Mouse (Mus musculus) neural tube, embryonic 15.5 days (tissue): ENCODE measurements around the gene Dnaaf3. TPM values are rescaled to one million over a fixed set of nuclear protein-coding genes. Genes with fewer than 3 reads are reported as not detected.

Experiments
- ATAC-seq: fragments of 200-750 bp; cut with Nextera tagmentation; 2 replicates; pipeline ENCODE4 v1.8.0; 2017; ENCODE audit warnings: mild to moderate bottlenecking, moderate TSS enrichment, moderate library complexity; ENCODE audit not compliant: low FRiP score
- H3K27ac ChIP-seq: fragments of 300-500 bp; sonication (generic); replicated peaks from 2 replicates; pipeline ENCODE4 v1.5.1; 2015; ENCODE audit warnings: mild to moderate bottlenecking, inconsistent platforms
- H3K27me3 ChIP-seq: fragments of 300-500 bp; sonication (generic); replicated peaks from 2 replicates; pipeline ENCODE4 v1.6.1; 2015; ENCODE audit warnings: inconsistent platforms
- H3K36me3 ChIP-seq: fragments of 300-500 bp; sonication (generic); 2 replicates; pipeline ENCODE4 v1.6.1; 2015; ENCODE audit warnings: inconsistent platforms
- H3K4me1 ChIP-seq: fragments of 300-500 bp; sonication (generic); 2 replicates; pipeline ENCODE4 v1.6.1; 2015; ENCODE audit warnings: inconsistent platforms
- H3K4me2 ChIP-seq: fragments of 300-500 bp; sonication (generic); 2 replicates; pipeline ENCODE4 v1.6.1; 2015; ENCODE audit warnings: inconsistent platforms, mild to moderate bottlenecking, moderate library complexity
- H3K4me3 ChIP-seq: fragments of 300-500 bp; sonication (generic); replicated peaks from 2 replicates; pipeline ENCODE4 v1.5.1; 2015; ENCODE audit warnings: mild to moderate bottlenecking, inconsistent platforms
- H3K9ac ChIP-seq: fragments of 300-500 bp; sonication (generic); replicated peaks from 2 replicates; pipeline ENCODE4 v1.6.1; 2015; ENCODE audit warnings: mild to moderate bottlenecking, inconsistent platforms
- H3K9me3 ChIP-seq: fragments of 300-500 bp; sonication (generic); replicated peaks from 2 replicates; pipeline ENCODE4 v1.6.1; 2016; ENCODE audit warnings: inconsistent platforms
- WGBS: fragments of 180-500 bp; shearing (Covaris S2); methylation state at CpG from one replicate; pipeline ENCODE4 v1.1.7; 2015; ENCODE audit warnings: mixed read lengths; 5-methylcytosine and 5-hydroxymethylcytosine counted together
- microRNA-seq: library from miRNA; unstranded; fragments of <30 nt; microRNA quantifications from one replicate; pipeline ENCODE4, GENCODE M21; 2017
- polyA plus RNA-seq: library from polyadenylated mRNA; unstranded; fragments of >200 nt; fragmentation: Nextera tagmentation; extraction: Ambion mirVana; gene quantifications from 2 replicates; pipeline ENCODE4 v1.2.1, GENCODE M21; 2015

Gene Dnaaf3
- polyA plus RNA-seq, 1 experiment from 2014 or later: 2.1 TPM

DNA sequence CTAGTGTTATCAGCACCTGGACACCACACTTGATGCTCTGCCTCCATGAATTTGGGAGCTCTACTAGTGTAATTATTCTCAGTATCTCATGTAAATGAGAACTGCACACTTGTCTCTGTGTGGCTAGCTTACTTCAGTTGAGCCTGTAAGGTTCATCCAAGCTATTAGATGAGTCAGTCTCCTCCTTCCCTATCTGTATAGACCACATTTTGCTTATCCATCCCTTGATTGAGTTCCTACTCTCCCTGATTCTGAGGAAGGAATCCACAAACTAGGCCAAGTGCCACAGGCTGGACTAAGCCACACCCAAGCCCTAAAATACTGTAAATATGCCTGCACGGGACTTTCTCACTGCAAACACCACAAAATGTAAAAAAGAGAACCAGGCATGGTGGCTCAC lies 38.3 kb downstream of the Dnaaf3 start:
- WGBS: 86% methylated on average over 1 of the region's 1 CpGs

GRCm38 (mm10) chr7:4492284-4493224 lies 39.7 kb downstream of the Dnaaf3 start:
- no peak for ATAC-seq
- H3K9me3 ChIP-seq: no peaks in the 10 kb centered on the region
- WGBS: 84% methylated on average over 13 of the region's 13 CpGs

More for the DNA sequence above, 38.3 kb downstream of the Dnaaf3 start:
- Histone ChIP-seq H3K27me3 (no peaks in the 10 kb centered on the region), H3K4me3 (no peak overlapping the region), H3K36me3 (peaks cover 52% of the 10 kb centered on the region), H3K9me3 (no peaks in the 10 kb centered on the region), H3K4me2 (no peak overlapping the region), H3K9ac (no peak overlapping the region), H3K27ac (no peak overlapping the region), H3K4me1 (peaks cover 27% of the 10 kb centered on the region)
- no peak for ATAC-seq

DNA sequence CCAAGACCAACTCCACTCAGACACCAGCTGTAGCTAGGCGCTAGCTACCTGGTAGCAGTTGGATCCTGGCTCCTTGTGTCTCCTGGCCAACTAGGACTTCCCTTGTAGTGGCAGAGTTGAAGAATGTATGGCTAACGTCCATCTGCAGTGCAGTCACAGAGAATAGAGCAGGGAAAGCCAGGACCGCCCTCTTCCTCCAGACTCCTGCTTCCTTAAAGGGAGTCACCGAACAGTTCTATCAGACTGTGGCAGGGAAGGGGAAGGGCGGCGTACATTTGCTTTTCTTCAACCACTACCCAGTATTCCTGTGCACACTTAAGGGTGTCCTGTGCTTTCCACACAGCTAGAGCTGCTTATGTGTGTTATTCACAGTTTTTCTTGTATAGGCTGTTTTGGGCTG lies 40.9 kb downstream of the Dnaaf3 start:
- H3K4me1 ChIP-seq: peaks cover 10% of the 10 kb centered on the region; the same call in 1 of the 2 replicates
- peaks cover 54% of the 10 kb centered on the region for H3K36me3 ChIP-seq
- no peaks in the 10 kb centered on the region for H3K27me3 ChIP-seq
- no peak overlapping the region for H3K4me2 ChIP-seq
- no peak overlapping the region for H3K27ac ChIP-seq
- 84% methylated on average over 6 of the region's 6 CpGs for WGBS
- no peak for ATAC-seq
- H3K9ac ChIP-seq: no peak overlapping the region
- H3K4me3 ChIP-seq: no peak overlapping the region
- no peaks in the 10 kb centered on the region for H3K9me3 ChIP-seq

More at GRCm38 (mm10) chr7:4492284-4493224, 39.7 kb downstream of the Dnaaf3 start:
- Histone ChIP-seq H3K36me3 (peaks cover 59% of the 10 kb centered on the region), H3K4me3 (no peak overlapping the region), H3K4me1 (peaks cover 14% of the 10 kb centered on the region), H3K4me2 (no peak overlapping the region), H3K27ac (no peak overlapping the region), H3K27me3 (no peaks in the 10 kb centered on the region), H3K9ac (no peak overlapping the region)

DNA sequence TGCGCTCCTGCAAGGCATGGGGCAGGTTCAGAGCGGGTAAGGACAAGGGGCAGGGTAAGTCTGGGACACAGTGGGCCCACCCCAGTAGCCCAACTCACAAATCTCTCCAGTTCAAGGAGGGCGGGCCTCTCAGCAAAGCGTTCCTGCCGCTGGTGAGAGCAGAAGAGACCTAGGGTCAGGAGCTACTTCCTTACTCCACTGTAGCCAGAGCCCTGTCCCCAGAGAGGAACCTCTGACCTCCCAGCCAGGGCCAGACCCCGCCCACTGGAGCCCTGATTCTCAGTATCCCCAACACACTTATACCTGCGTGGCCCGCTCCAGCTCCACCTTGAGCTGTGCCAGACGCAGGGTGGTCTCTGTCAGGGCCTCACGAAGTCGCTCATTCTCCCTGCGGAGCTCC lies 50.0 kb downstream of the Dnaaf3 start:
- Histone ChIP-seq H3K4me1 (peaks cover 25% of the 10 kb centered on the region), H3K9me3 (no peaks in the 10 kb centered on the region), H3K4me3 (no peak overlapping the region), H3K9ac (no peak overlapping the region), H3K4me2 (no peak overlapping the region), H3K27ac (no peak overlapping the region), H3K36me3 (peaks cover 65% of the 10 kb centered on the region), H3K27me3 (no peaks in the 10 kb centered on the region; the same call in 1 of the 2 replicates)
- ATAC-seq: no peak
- WGBS: 88% methylated on average over 12 of the region's 12 CpGs

DNA sequence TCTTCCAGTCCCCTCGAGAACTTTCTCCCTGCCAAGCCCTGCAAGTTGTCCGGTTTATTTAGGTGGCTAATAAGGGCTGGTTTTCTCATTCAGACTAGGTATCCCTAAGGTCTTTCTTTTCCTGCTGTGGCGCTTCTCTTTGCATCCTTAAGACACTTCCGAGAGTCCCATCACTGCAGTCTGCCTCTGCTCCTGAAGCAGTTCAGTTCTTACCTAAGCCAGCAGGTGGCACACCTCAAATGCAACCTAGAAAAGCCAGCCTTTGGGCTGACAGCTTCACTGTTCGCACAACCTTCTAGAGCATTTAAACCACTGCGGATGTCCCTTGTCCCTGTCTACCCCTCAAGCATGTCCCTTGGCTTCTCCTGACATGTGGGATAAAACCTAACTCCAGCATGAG lies 52.6 kb downstream of the Dnaaf3 start:
- Histone ChIP-seq H3K9ac (no peak overlapping the region), H3K36me3 (peaks cover 44% of the 10 kb centered on the region), H3K27me3 (peaks cover 16% of the 10 kb centered on the region), H3K27ac (no peak overlapping the region), H3K4me3 (no peak overlapping the region), H3K4me1 (peaks cover 25% of the 10 kb centered on the region), H3K9me3 (no peaks in the 10 kb centered on the region), H3K4me2 (peak overlapping the region; percentile 95; the same call in 1 of the 2 replicates)
- no peak for ATAC-seq
- WGBS: 34% methylated on average over 6 of the region's 6 CpGs

DNA sequence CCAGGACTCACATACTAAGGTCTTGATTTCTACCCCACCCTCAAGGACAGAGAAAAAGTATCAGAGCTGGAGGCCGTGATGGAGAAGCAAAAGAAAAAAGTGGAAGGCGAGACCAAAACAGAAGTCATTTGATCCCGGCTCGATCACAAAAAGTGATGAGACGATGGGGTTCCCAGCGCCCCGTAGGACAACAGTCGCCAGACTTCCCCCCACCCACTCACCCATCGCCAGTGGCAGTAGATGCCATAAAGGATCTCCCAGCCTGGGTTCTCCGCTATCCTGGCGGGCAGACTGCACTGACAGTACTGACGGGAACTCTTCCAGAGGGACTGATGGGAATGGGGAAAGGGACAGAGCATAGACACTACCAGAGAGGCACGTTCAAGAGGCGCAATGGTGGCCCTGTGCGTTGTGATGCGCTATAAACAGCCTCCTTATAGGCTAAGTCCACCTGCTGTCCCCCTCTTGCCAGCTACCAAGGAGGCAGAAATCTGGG lies 53.4 kb downstream of the Dnaaf3 start:
- Histone ChIP-seq H3K36me3 (peaks cover 36% of the 10 kb centered on the region), H3K9ac (peak overlapping the region; percentile 46), H3K4me3 (peak overlapping the region; percentile 43), H3K4me2 (peak overlapping the region; percentile 95), H3K9me3 (no peaks in the 10 kb centered on the region), H3K4me1 (peaks cover 25% of the 10 kb centered on the region), H3K27me3 (peaks cover 23% of the 10 kb centered on the region), H3K27ac (peak overlapping the region; percentile 46)
- WGBS: 2% methylated on average over 16 of the region's 16 CpGs
- peak; percentile 29; the same call in 1 of the 2 replicates for ATAC-seq

DNA sequence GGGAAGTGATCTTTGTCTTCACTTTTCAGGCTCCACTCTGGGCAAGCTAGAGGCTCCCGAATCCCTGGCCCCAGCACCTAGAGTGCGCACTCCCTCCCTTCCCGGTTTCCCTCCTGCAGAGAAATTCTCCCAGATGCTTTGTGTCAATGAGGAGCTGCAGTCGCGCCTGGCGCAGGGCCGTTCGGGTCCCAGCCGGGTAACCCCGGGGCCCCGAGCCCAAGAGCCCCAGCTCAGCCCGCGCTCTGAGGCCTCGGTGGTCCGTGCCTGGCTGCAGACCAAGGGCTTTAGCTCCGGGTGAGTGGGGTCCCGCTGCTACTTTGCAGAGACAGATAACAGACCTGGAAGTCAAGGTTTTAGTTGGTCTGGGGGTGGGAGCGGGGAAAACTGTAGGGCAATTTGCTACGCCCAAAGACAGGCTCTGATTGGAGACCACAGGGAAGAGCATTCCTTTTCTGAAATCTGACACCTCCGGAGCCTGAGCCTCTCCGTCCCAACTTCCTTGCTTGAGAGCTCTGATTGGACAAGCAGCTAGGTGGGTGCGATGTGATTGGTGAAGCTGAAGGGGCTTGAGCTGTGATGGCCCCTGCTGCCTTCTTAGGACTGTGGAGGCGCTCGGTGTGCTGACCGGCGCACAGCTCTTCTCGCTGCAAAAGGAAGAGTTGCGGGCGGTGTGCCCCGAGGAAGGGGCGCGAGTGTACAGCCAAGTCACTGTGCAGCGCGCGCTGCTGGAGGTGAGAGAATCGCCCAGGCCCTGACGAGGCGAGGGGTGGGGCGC lies 54.0 kb downstream of the Dnaaf3 start:
- H3K27ac ChIP-seq: peak overlapping the region; percentile 52

DNA sequence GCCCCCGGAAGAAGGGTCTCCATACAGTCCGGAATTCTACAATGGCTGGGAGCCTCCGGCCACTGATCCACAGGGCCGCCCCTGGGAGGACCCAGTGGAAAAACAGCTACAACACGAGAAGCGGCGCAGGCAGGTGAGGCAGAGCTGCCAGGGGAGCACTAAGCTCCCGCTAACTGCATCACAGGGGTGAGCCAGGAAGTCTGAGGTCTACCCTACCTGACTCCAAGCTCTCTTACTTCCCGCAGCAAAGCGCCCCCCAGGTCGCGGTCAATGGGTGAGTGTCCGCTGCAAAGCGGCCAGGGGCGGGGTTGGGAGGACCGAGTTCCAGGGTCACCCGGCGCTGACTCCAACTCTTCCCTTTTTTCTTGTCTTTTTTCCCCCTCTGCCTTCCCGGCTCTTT lies 58.3 kb downstream of the Dnaaf3 start:
- no peak for ATAC-seq
- no peak overlapping the region for H3K9ac ChIP-seq
- H3K27ac ChIP-seq: no peak overlapping the region
- H3K4me3 ChIP-seq: no peak overlapping the region
- no peaks in the 10 kb centered on the region for H3K36me3 ChIP-seq
- H3K4me2 ChIP-seq: no peak overlapping the region
- WGBS: 7% methylated on average over 19 of the region's 19 CpGs
- H3K27me3 ChIP-seq: peaks cover 49% of the 10 kb centered on the region
- peaks cover 34% of the 10 kb centered on the region for H3K4me1 ChIP-seq
- H3K9me3 ChIP-seq: no peaks in the 10 kb centered on the region

More for the DNA sequence above, 54.0 kb downstream of the Dnaaf3 start:
- peaks cover 29% of the 10 kb centered on the region for H3K27me3 ChIP-seq
- peak overlapping the region; percentile 46 for H3K9ac ChIP-seq
- H3K36me3 ChIP-seq: peaks cover 30% of the 10 kb centered on the region
- under 1% methylated on average over 39 of the region's 39 CpGs for WGBS
- H3K4me2 ChIP-seq: peak overlapping the region; percentile 95
- no peaks in the 10 kb centered on the region for H3K9me3 ChIP-seq
- peak overlapping the region; percentile 43 for H3K4me3 ChIP-seq
- peak; percentile 93 for ATAC-seq
- H3K4me1 ChIP-seq: peaks cover 25% of the 10 kb centered on the region

Small RNAs within 50 kb of the gene (microRNA-seq; reads per million reads assigned to microRNA genes)
- not detected for gene Gm23577

Other genes starting within 250 kb of the Dnaaf3 start
- 0.19 TPM in 1 of 2 replicates, not detected in the other for gene Ncr1, start 194.7 kb downstream of the Dnaaf3 start, polyA plus RNA-seq
- gene Gp6, start 134.7 kb downstream of the Dnaaf3 start, polyA plus RNA-seq: 0.08 TPM in 1 of 2 replicates, not detected in the other
- gene Rdh13, start 86.8 kb downstream of the Dnaaf3 start, polyA plus RNA-seq: 38.2 and 41.9 TPM in 2 replicates
- 13.1 and 14.1 TPM in 2 replicates for gene Eps8l1, start 71.8 kb downstream of the Dnaaf3 start, polyA plus RNA-seq
- 38.8 and 44.6 TPM in 2 replicates for gene Ppp1r12c, start 30.8 kb downstream of the Dnaaf3 start, polyA plus RNA-seq
- gene Tnnt1, start 16.1 kb downstream of the Dnaaf3 start, polyA plus RNA-seq: 22.8 and 29.5 TPM in 2 replicates
- gene Tnni3, start 8.2 kb downstream of the Dnaaf3 start, polyA plus RNA-seq: 1.8 and 2.4 TPM in 2 replicates
- gene Syt5, start 15.1 kb upstream of the Dnaaf3 start, polyA plus RNA-seq: 77.0 and 94.1 TPM in 2 replicates
- gene Ptprh, start 71.6 kb upstream of the Dnaaf3 start, polyA plus RNA-seq: 0.43 and 0.65 TPM in 2 replicates
- gene Tmem86b, start 99.0 kb upstream of the Dnaaf3 start, polyA plus RNA-seq: 1.7 and 2.3 TPM in 2 replicates
- gene Ppp6r1, start 126.6 kb upstream of the Dnaaf3 start, polyA plus RNA-seq: 8.3 and 8.9 TPM in 2 replicates
- gene Hspbp1, start 152.6 kb upstream of the Dnaaf3 start, polyA plus RNA-seq: 156 and 173 TPM in 2 replicates
- gene Brsk1, start 158.2 kb upstream of the Dnaaf3 start, polyA plus RNA-seq: 6.5 and 6.8 TPM in 2 replicates
- gene Tmem150b, start 192.8 kb upstream of the Dnaaf3 start, polyA plus RNA-seq: 0.13 and 0.14 TPM in 2 replicates
- gene Kmt5c, start 207.7 kb upstream of the Dnaaf3 start, polyA plus RNA-seq: 56.9 and 58.2 TPM in 2 replicates
- gene Cox6b2, start 220.6 kb upstream of the Dnaaf3 start, polyA plus RNA-seq: 26.3 and 38.6 TPM in 2 replicates
- not detected in 2 replicates for gene Fam71e2, start 238.8 kb upstream of the Dnaaf3 start, polyA plus RNA-seq